Mouse (Mus musculus) right cerebral cortex, postnatal 14 days (tissue): ENCODE measurements around the gene Orc2.
A peak's percentile ranks its signal among the peaks of the same experiment; 100 is the strongest.

Experiments used
- DNase-seq: peaks from one replicate; pipeline ENCODE4 v3.0.0; 2022

The Orc2 gene

DNA sequence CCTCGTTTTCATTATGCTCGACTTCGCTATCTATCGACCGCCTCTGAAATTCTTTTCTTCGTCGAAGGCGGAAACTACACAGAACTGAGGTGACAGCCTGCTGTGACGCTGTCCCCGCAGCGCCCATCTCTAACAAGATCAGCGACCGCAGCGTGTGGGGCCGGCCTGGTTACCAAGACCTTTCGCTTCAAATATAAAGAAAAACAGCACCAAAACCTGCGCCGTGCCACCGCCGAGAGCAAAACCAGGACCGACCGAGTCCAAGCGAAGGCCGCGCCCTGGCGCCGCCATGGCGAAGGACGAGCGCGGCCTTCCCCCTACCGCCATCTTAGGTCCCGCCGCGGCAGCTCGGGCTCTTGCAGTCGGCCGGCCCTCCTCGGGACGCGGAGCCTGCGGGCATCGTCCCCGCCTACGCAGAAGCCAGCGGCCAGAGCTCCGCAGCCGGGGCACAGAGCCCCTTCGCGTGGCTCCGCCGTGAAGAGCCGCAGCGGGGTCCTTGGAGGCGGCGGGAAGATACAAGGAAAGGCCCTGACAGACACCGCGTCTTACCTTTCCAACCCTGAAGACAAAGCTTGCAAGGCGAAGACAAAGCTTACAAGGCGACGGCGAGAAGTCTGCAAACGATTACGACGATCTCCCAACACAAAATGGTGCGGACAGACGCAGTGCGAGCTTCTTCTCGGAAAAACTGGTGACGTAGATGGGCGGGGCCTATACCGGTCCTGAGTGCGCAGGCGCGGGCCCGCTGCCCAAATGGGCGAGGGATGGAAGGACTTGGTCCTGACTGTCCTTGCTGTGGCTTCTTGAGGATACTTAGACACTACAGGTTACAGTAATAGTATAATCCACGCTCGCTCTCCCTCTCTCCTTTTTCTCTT lies 81.3 kb downstream of the Orc2 start, which contains the start of gene Clk1:
Gene Clk1, minus strand, starts transcription at position 696 of the 878 bp plus-strand sequence.
- DNase-seq, result peak; percentile 93

DNA sequence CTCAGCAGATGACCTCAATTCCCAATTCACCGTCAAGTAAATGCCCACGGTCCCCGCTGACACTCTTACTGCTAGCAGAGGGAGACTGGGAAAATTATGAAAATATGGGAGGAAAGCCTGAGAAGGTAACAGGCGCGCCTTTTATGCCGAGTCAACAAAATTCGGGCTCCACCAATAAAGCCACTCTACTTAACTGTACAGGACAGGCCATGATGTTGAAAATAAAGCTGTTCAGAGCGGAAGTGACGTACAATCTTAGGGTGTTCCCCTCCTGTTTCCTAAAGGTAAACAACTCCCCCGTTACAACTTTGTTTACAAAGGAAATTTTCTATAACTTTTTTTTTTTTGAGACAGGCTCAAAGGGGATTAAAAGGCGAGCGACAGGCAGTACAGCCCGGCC lies 82.0 kb downstream of the Orc2 start:
- DNase-seq, result no peak

DNA sequence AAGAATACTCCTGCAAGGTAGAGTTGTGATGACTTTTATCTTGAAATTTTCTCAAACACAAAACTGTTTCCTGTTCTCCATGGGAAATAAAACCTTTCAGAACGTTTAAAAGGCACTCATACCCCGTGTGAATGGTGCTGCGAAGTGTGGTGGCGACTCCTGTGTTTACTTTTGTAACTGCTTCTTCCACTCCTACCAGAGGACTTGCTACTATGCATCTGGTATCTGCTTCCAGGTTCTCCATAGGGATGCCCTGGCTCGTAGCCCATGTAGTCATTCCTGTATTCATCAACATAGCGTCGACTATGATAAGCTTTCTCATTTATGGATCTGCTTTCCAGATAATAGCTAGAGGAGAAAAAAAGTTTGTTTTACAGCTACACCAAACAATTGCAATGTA lies 83.9 kb downstream of the Orc2 start:
- no peak for DNase-seq

DNA sequence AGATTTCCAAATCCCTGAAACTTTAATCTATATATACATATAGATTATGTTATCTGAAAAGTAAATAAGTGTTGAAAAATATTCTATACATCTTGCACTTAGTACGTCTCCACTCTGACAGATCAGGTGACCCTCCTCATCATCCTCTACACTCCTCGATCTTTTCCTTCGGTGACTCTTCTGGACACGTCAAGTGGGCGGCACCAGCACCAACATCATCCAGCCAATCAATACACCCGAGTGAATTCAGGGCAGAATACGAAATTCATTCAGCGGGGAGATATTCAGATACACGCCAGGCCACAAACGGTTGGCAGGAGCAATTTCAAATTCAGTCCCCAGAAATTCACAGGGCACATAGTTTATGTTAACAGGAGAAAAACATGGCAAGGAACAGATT lies 84.9 kb downstream of the Orc2 start:
- DNase-seq, result no peak

DNA sequence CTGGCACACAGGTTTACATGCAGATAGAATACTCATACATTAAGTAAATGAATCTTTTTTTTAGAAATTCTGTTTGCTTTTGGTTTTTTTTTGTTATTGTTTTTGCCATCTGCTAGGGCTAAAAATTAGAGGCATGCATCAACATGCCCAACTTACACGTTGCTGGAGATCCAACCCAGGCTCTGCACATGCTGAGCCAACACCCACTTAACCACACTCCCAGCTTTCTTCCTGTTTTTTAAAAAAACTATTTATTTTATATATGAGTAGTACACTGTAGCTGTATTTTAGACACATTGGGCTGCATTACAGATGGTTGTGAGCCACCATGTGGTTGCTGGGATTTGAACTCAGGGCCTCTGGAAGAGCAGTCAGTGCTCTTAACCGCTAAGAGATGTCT lies 88.9 kb downstream of the Orc2 start:
- DNase-seq, result no peak

DNA sequence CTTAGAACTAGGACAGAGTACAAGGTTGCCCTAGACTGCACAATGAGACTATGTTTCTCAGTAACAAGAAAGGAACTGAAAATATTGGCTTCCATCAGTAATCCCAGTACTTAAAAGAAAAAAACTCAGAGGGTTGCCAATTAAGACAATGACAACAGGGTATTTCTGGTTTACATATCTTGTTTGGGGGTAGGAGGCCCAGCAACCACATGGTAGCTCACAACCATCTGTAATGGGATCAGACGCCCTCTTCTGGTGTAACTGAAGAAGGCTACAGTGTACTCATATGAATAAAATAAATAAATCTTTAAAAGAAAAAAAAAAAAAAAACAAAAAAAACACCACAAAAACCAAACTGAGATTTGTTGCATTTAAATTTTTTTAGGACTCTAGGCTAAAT lies 89.5 kb downstream of the Orc2 start:
- DNase-seq, result no peak
